Mouse (Mus musculus): Measurements from ENCODE around the gene Car5a.

GRCm38 (mm10) chr8:121877212-121877611 lies 67.5 kb downstream of the Car5a start:
- TF ChIP-seq POLR2A (IDR thresholded peaks at IDR 0.05; ENCODE audit: borderline replicate concordance, low read depth, low read length), result no peak
- TF ChIP-seq CTCF (IDR thresholded peaks at IDR 0.05; ENCODE audit: low read depth, low read length), result no peak

All from bone marrow macrophage, adult 2 months (primary cell).